Mouse (Mus musculus) liver, embryonic 14.5 days (tissue): ENCODE data around the gene Ado. TPM values are rescaled to one million over a fixed set of nuclear protein-coding genes. Genes with fewer than 3 reads are reported as not detected.

Experiments
- ATAC-seq: fragments of 200-750 bp; cut with Nextera tagmentation; 2 replicates; pipeline ENCODE4 v1.8.0; 2017; ENCODE audit warnings: moderate number of reproducible peaks, mild to moderate bottlenecking, moderate library complexity; ENCODE audit not compliant: insufficient read depth
- DNase-seq, 3 experiments: peaks; one replicate each; pipeline ENCODE4 v3.0.0-alpha.2; 2012 to 2013; ENCODE audit warnings: low read depth in 3 of 3, low spot score in 3 of 3
- H3K27ac ChIP-seq: fragments of 300-500 bp; sonication (generic); 2 replicates; pipeline ENCODE4 v1.5.1; 2014; ENCODE audit warnings: moderate library complexity, mild to moderate bottlenecking, control low read depth, inconsistent platforms
- H3K27me3 ChIP-seq: fragments of 300-500 bp; sonication (generic); 2 replicates; pipeline ENCODE4 v1.6.1; 2014; ENCODE audit warnings: mild to moderate bottlenecking, low read length, moderate library complexity; ENCODE audit not compliant: control insufficient read depth, insufficient read depth
- H3K36me3 ChIP-seq: fragments of 300-500 bp; sonication (generic); replicated peaks from 2 replicates; pipeline ENCODE4 v1.6.1; 2014; ENCODE audit warnings: low read depth; ENCODE audit not compliant: control insufficient read depth, insufficient read depth
- H3K4me1 ChIP-seq, 2 experiments: fragments of 200-500 bp in 1 of 2; fragments of 300-500 bp in 1 of 2; sonication (generic) in 1 of 2; replicated peaks; 2 replicates each; pipeline ENCODE4 v1.6.1; 2012 to 2014; ENCODE audit warnings: antibody characterized with exemption in 1 of 2, inconsistent platforms in 1 of 2, low read length in 1 of 2; ENCODE audit not compliant: control insufficient read depth in 2 of 2, insufficient read depth in 2 of 2
- H3K4me2 ChIP-seq: fragments of 300-500 bp; sonication (generic); 2 replicates; pipeline ENCODE4 v1.6.1; 2014; ENCODE audit warnings: low read depth, mild to moderate bottlenecking, control low read depth, moderate library complexity
- H3K4me3 ChIP-seq, 2 experiments: fragments of 200-500 bp in 1 of 2; fragments of 300-500 bp in 1 of 2; sonication (generic) in 1 of 2; 2 replicates each; pipeline ENCODE4 v1.5.1; 2012 to 2014; ENCODE audit warnings: low read depth in 2 of 2, low read length in 2 of 2, mild to moderate bottlenecking in 2 of 2, control low read depth in 1 of 2, inconsistent platforms in 1 of 2, moderate library complexity in 1 of 2; ENCODE audit not compliant: insufficient read depth in 1 of 2
- H3K9ac ChIP-seq: fragments of 300-500 bp; sonication (generic); replicated peaks from 2 replicates; pipeline ENCODE4 v1.6.1; 2014; ENCODE audit warnings: mild to moderate bottlenecking, control low read depth, moderate library complexity
- H3K9me3 ChIP-seq: fragments of 300-500 bp; sonication (generic); 2 replicates; pipeline ENCODE4 v1.6.1; 2016; ENCODE audit warnings: low read length, mixed read lengths; ENCODE audit not compliant: control insufficient read depth
- CTCF ChIP-seq: IDR thresholded peaks from 2 replicates; pipeline ENCODE4 v1.5.1; 2016; ENCODE audit warnings: antibody characterized with exemption, low read depth, control low read depth
- EP300 ChIP-seq: IDR thresholded peaks from 2 replicates; pipeline ENCODE4 v1.6.1; 2016; ENCODE audit warnings: antibody characterized with exemption, low read depth
- WGBS: fragments of 180-500 bp; shearing (Covaris S2); extraction: QIAGEN DNeasy Blood & Tissue Kit; methylation state at CpG from one replicate; pipeline ENCODE4 v1.1.7; 2014; ENCODE audit not compliant: insufficient replicate concordance; 5-methylcytosine and 5-hydroxymethylcytosine counted together
- polyA plus RNA-seq, 2 experiments: library from polyadenylated mRNA; depleted of rRNA in 1 of 2; stranded (reverse) in 1 of 2; unstranded in 1 of 2; fragments of >200 nt; fragmentation: Nextera tagmentation in 1 of 2; extraction: Ambion mirVana in 1 of 2; gene quantifications; 2 replicates each; pipeline versions ENCODE4 v1.2.1 to v1.2.3; 2012 to 2014

The Ado gene
- polyA plus RNA-seq, 2 experiments = 3.0 to 13.3 TPM

DNA sequence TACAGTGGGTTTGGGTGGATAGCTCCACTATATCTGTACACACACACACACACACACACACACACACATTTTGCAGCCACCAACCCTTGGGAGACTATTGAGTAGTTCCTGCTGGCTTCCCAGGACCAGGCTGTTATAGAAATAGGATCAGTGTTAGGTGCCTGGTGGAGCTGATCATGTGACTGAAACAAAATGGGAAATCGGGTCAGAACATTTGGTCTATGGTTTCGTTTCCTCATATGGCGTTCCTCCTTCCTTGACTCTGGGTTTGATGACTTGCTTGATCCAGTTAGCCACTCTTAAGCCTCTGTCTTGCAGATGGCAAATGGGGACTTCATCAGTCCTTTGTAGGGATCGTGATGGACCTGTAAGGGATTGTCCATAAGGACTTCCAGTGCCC, 31.1 kb upstream of the Ado start:
- no peaks in the 10 kb centered on the region for H3K36me3 ChIP-seq
- no peak overlapping the region for H3K4me2 ChIP-seq
- ATAC-seq (no peak), DNase-seq (no peak)
- no peak overlapping the region for H3K27ac ChIP-seq
- H3K9me3 ChIP-seq = no peaks in the 10 kb centered on the region
- TF ChIP-seq CTCF = no peak
- TF ChIP-seq EP300 = no peak
- H3K4me3 ChIP-seq = no peak overlapping the region
- peaks cover 0 to 2% of the 10 kb centered on the region in 2 experiments; a peak in 1 of 4 replicates for H3K4me1 ChIP-seq
- H3K9ac ChIP-seq = no peak overlapping the region
- H3K27me3 ChIP-seq = no peaks in the 10 kb centered on the region
- 65% methylated on average over 4 of the region's 4 CpGs for WGBS

- Histone ChIP-seq H3K36me3 (no peaks in the 10 kb centered on the region), H3K4me3 (no peak overlapping the region), H3K27ac (no peak overlapping the region), H3K4me2 (no peak overlapping the region), H3K9me3 (no peaks in the 10 kb centered on the region), H3K4me1 (no peaks in the 10 kb centered on the region), H3K9ac (no peak overlapping the region), H3K27me3 (no peaks in the 10 kb centered on the region)
- ATAC-seq (no peak), DNase-seq (no peak)
- no peak for TF ChIP-seq CTCF
- TF ChIP-seq EP300 = no peak
- 66% methylated on average over 8 of the region's 8 CpGs for WGBS
These were observed 24.6 kb upstream of the Ado start for GRCm38 (mm10) chr10:67573310-67573709.

- Histone ChIP-seq H3K4me2 (no peak overlapping the region), H3K36me3 (no peaks in the 10 kb centered on the region), H3K27ac (no peak overlapping the region), H3K27me3 (no peaks in the 10 kb centered on the region), H3K4me3 (no peak overlapping the region), H3K4me1 (no peaks in the 10 kb centered on the region), H3K9ac (no peak overlapping the region), H3K9me3 (no peaks in the 10 kb centered on the region)
- WGBS = 56% methylated on average over 14 of the region's 14 CpGs
- DNase-seq = no peak
- TF ChIP-seq EP300 = no peak
- TF ChIP-seq CTCF = no peak
- no peak for ATAC-seq
These were observed 22.7 kb upstream of the Ado start for GRCm38 (mm10) chr10:67571443-67571842.

GRCm38 (mm10) chr10:67569539-67569938, 20.8 kb upstream of the Ado start:
- Histone ChIP-seq H3K4me3 (no peak overlapping the region), H3K4me1 (no peaks in the 10 kb centered on the region), H3K9ac (no peak overlapping the region), H3K9me3 (no peaks in the 10 kb centered on the region), H3K4me2 (no peak overlapping the region), H3K36me3 (no peaks in the 10 kb centered on the region), H3K27me3 (no peaks in the 10 kb centered on the region), H3K27ac (no peak overlapping the region)
- ATAC-seq = no peak
- TF ChIP-seq CTCF (no peak), EP300 (no peak)
- no peak for DNase-seq
- WGBS = 21% methylated on average over 7 of the region's 7 CpGs

- DNase-seq (no peak), ATAC-seq (no peak)
- Histone ChIP-seq H3K36me3 (no peaks in the 10 kb centered on the region), H3K9ac (no peak overlapping the region), H3K4me2 (no peak overlapping the region), H3K27me3 (no peaks in the 10 kb centered on the region), H3K27ac (no peak overlapping the region), H3K4me1 (no peaks in the 10 kb centered on the region), H3K4me3 (no peak overlapping the region), H3K9me3 (no peaks in the 10 kb centered on the region)
- 48% methylated on average over 8 of the region's 8 CpGs for WGBS
- no peak for TF ChIP-seq EP300
- no peak for TF ChIP-seq CTCF
These were observed 17.3 kb upstream of the Ado start for GRCm38 (mm10) chr10:67566104-67566503.
